Mouse (Mus musculus): ENCODE results near the gene Cacna2d1.

GRCm38 (mm10) chr5:16294708-16295107 lies 360.2 kb downstream of the Cacna2d1 start:
- TF ChIP-seq POLR2A (IDR thresholded peaks at IDR 0.05; ENCODE audit: borderline replicate concordance, insufficient read depth, low read length) (no peak), CTCF (IDR thresholded peaks at IDR 0.05; ENCODE audit: borderline replicate concordance, insufficient read depth, low read depth, low read length) (no peak)
